Mouse (Mus musculus): ENCODE results near the gene 5330417C22Rik.
"Not testable (repeated sequence)": the region's sequence is repeated elsewhere in the genome, so short reads cannot be mapped to it uniquely, and the experiment has no call there.

The 5330417C22Rik gene

GRCm38 (mm10) chr3:108536517-108537260 lies at the start of gene 5330417C22Rik:
Gene 5330417C22Rik, minus strand, starts transcription at chr3:108536536.
- DNase-seq: peak; percentile 72 to 73

GRCm38 (mm10) chr3:108584580-108584979 lies 48.2 kb upstream of the 5330417C22Rik start:
- no peak for DNase-seq

GRCm38 (mm10) chr3:108574018-108574417 lies 37.7 kb upstream of the 5330417C22Rik start:
- no peak for DNase-seq

GRCm38 (mm10) chr3:108572309-108573010 lies 36.1 kb upstream of the 5330417C22Rik start:
- DNase-seq: no peak

GRCm38 (mm10) chr3:108571443-108572294 lies 35.3 kb upstream of the 5330417C22Rik start, which contains the start of gene Taf13:
Gene Taf13, plus strand, starts transcription at chr3:108571698.
- peak; percentile 98 to 99 for DNase-seq

- DNase-seq: no peak
These were observed 34.5 kb upstream of the 5330417C22Rik start for GRCm38 (mm10) chr3:108570813-108571212.

- DNase-seq: not testable (repeated sequence)
These were observed 33.3 kb upstream of the 5330417C22Rik start for GRCm38 (mm10) chr3:108569636-108570035.

- DNase-seq: peak; percentile 55 to 59
These were observed 31.9 kb upstream of the 5330417C22Rik start for GRCm38 (mm10) chr3:108567990-108568877.

- peak; percentile 88 to 90 for DNase-seq
These were observed 27.0 kb upstream of the 5330417C22Rik start for GRCm38 (mm10) chr3:108563309-108563708.

- DNase-seq: peak in 1 of 2 experiments; percentile 57
These were observed 26.5 kb upstream of the 5330417C22Rik start for GRCm38 (mm10) chr3:108562777-108563271.

GRCm38 (mm10) chr3:108562133-108562730 lies 25.9 kb upstream of the 5330417C22Rik start, which contains the start of gene Tmem167b:
Gene Tmem167b, minus strand, starts transcription at chr3:108562466.
- DNase-seq: peak; percentile 96 to 98

- DNase-seq: no peak
These were observed 21.6 kb upstream of the 5330417C22Rik start for GRCm38 (mm10) chr3:108557888-108558287.

- DNase-seq: peak; percentile 95
These were observed 18.4 kb upstream of the 5330417C22Rik start for GRCm38 (mm10) chr3:108554587-108555312.

GRCm38 (mm10) chr3:108554111-108554561 lies 17.8 kb upstream of the 5330417C22Rik start:
- no peak for DNase-seq

- no peak for DNase-seq
These were observed 6.0 kb upstream of the 5330417C22Rik start for GRCm38 (mm10) chr3:108542299-108542698.

- DNase-seq: peak; percentile 89 to 93
These were observed 967 bp upstream of the 5330417C22Rik start for GRCm38 (mm10) chr3:108537303-108537702.

- DNase-seq: no peak
These were observed 330 bp downstream of the 5330417C22Rik start for GRCm38 (mm10) chr3:108535896-108536516.

- no peak for DNase-seq
These were observed 2.4 kb downstream of the 5330417C22Rik start, which contains the start of gene 1700013F07Rik for GRCm38 (mm10) chr3:108533951-108534350. Gene 1700013F07Rik, plus strand, starts transcription at chr3:108534150.

GRCm38 (mm10) chr3:108533114-108533885 lies 3.0 kb downstream of the 5330417C22Rik start:
- peak; percentile 61 to 67 for DNase-seq
